Mouse (Mus musculus) stomach, embryonic 14.5 days (tissue): ENCODE data around the gene Actn4. TPM values are rescaled to one million over a fixed set of nuclear protein-coding genes. Genes with fewer than 3 reads are reported as not detected.
A peak's percentile ranks its signal among the peaks of the same experiment; 100 is the strongest.

Experiments
- ATAC-seq: fragments of 200-750 bp; cut with Nextera tagmentation; 2 replicates; pipeline ENCODE4 v1.8.0; 2017; ENCODE audit warnings: low read depth, moderate TSS enrichment; ENCODE audit not compliant: insufficient number of reproducible peaks, insufficient read depth, low FRiP score
- H3K27ac ChIP-seq: fragments of 300-500 bp; sonication (generic); 2 replicates; pipeline ENCODE4 v1.5.1; 2014; ENCODE audit warnings: mild to moderate bottlenecking, low read length, moderate library complexity, mixed read lengths
- H3K27me3 ChIP-seq: fragments of 300-500 bp; sonication (generic); 2 replicates; pipeline ENCODE4 v1.6.1; 2014; ENCODE audit warnings: low read length, control low read depth, mixed read lengths; ENCODE audit not compliant: control insufficient read depth, insufficient read depth
- H3K36me3 ChIP-seq: fragments of 300-500 bp; sonication (generic); 2 replicates; pipeline ENCODE4 v1.6.1; 2014; ENCODE audit warnings: mild to moderate bottlenecking, control low read depth, low read length, moderate library complexity, mixed read lengths; ENCODE audit not compliant: control insufficient read depth, insufficient read depth
- H3K4me1 ChIP-seq: fragments of 300-500 bp; sonication (generic); 2 replicates; pipeline ENCODE4 v1.6.1; 2014; ENCODE audit warnings: low read length, control low read depth, mixed read lengths; ENCODE audit not compliant: control insufficient read depth, insufficient read depth
- H3K4me2 ChIP-seq: fragments of 300-500 bp; sonication (generic); replicated peaks from 2 replicates; pipeline ENCODE4 v1.6.1; 2014; ENCODE audit warnings: low read depth, low read length, control low read depth
- H3K4me3 ChIP-seq: fragments of 300-500 bp; sonication (generic); 2 replicates; pipeline ENCODE4 v1.5.1; 2014; ENCODE audit warnings: low read depth, low read length, control low read depth
- H3K9ac ChIP-seq: fragments of 300-500 bp; sonication (generic); replicated peaks from 2 replicates; pipeline ENCODE4 v1.6.1; 2014; ENCODE audit warnings: low read depth, mild to moderate bottlenecking, control low read depth, low read length, moderate library complexity, mixed read lengths
- H3K9me3 ChIP-seq: fragments of 300-500 bp; sonication (generic); 2 replicates; pipeline ENCODE4 v1.6.1; 2016; ENCODE audit warnings: low read depth, low read length, control low read depth; ENCODE audit not compliant: control insufficient read depth
- WGBS: fragments of 180-500 bp; shearing (Covaris S2); extraction: QIAGEN DNeasy Blood & Tissue Kit; methylation state at CpG from one replicate; pipeline ENCODE4 v1.1.7; 2014; 5-methylcytosine and 5-hydroxymethylcytosine counted together
- polyA plus RNA-seq: library from polyadenylated mRNA; unstranded; fragments of >200 nt; fragmentation: Nextera tagmentation; extraction: Ambion mirVana; gene quantifications from 2 replicates; pipeline ENCODE4 v1.2.1, GENCODE M21; 2014

Gene Actn4
- polyA plus RNA-seq, 1 experiment from 2014 or later = 272 TPM

- Histone ChIP-seq H3K4me2 (no peak within 1 kb of the TSS), H3K27me3 (no peaks in the 10 kb centered on the region), H3K36me3 (no peaks in the 10 kb centered on the region), H3K4me3 (no peak within 1 kb of the TSS), H3K9ac (no peak within 1 kb of the TSS), H3K27ac (no peak within 1 kb of the TSS), H3K9me3 (no peaks in the 10 kb centered on the region), H3K4me1 (peaks cover 13% of the 10 kb centered on the region)
- 84% methylated on average over 6 of the region's 6 CpGs for WGBS
- no peak for ATAC-seq
Measured at GRCm38 (mm10) chr7:28863540-28863939, 98.6 kb downstream of the Actn4 start, which contains the start of gene Lgals7. Gene Lgals7, plus strand, starts transcription at chr7:28863853.

- Histone ChIP-seq H3K4me2 (no peak overlapping the region), H3K36me3 (no peaks in the 10 kb centered on the region), H3K9ac (no peak overlapping the region), H3K27me3 (no peaks in the 10 kb centered on the region), H3K4me3 (no peak overlapping the region), H3K27ac (no peak overlapping the region), H3K9me3 (no peaks in the 10 kb centered on the region), H3K4me1 (peaks cover 13% of the 10 kb centered on the region)
- WGBS = 68% methylated on average over 15 of the region's 15 CpGs
- no peak for ATAC-seq
Measured at GRCm38 (mm10) chr7:28862817-28863499, 99.2 kb downstream of the Actn4 start.

- no peak for ATAC-seq
- Histone ChIP-seq H3K4me1 (peaks cover 9% of the 10 kb centered on the region), H3K36me3 (no peaks in the 10 kb centered on the region), H3K27me3 (no peaks in the 10 kb centered on the region), H3K9me3 (no peaks in the 10 kb centered on the region), H3K27ac (no peak overlapping the region), H3K4me3 (no peak overlapping the region), H3K9ac (no peak overlapping the region), H3K4me2 (no peak overlapping the region)
- WGBS = 83% methylated on average over 6 of the region's 6 CpGs
Measured at GRCm38 (mm10) chr7:28860898-28861297, 101.2 kb downstream of the Actn4 start.

GRCm38 (mm10) chr7:28859953-28860352 is 102.2 kb downstream of the Actn4 start:
- Histone ChIP-seq H3K4me1 (peaks cover 7% of the 10 kb centered on the region), H3K36me3 (no peaks in the 10 kb centered on the region), H3K9ac (no peak overlapping the region), H3K27me3 (no peaks in the 10 kb centered on the region), H3K4me3 (no peak overlapping the region), H3K9me3 (no peaks in the 10 kb centered on the region), H3K4me2 (no peak overlapping the region), H3K27ac (no peak overlapping the region)
- ATAC-seq = no peak
- WGBS = 86% methylated on average over 2 of the region's 2 CpGs

GRCm38 (mm10) chr7:28850642-28851041 is 111.5 kb downstream of the Actn4 start:
- Histone ChIP-seq H3K9ac (no peak overlapping the region), H3K27me3 (no peaks in the 10 kb centered on the region), H3K27ac (peak overlapping the region; percentile 3; the same call in 1 of the 2 replicates), H3K4me1 (no peaks in the 10 kb centered on the region), H3K4me2 (no peak overlapping the region), H3K9me3 (no peaks in the 10 kb centered on the region), H3K4me3 (no peak overlapping the region), H3K36me3 (no peaks in the 10 kb centered on the region)
- 77% methylated on average over 4 of the region's 4 CpGs for WGBS
- ATAC-seq = no peak

DNA sequence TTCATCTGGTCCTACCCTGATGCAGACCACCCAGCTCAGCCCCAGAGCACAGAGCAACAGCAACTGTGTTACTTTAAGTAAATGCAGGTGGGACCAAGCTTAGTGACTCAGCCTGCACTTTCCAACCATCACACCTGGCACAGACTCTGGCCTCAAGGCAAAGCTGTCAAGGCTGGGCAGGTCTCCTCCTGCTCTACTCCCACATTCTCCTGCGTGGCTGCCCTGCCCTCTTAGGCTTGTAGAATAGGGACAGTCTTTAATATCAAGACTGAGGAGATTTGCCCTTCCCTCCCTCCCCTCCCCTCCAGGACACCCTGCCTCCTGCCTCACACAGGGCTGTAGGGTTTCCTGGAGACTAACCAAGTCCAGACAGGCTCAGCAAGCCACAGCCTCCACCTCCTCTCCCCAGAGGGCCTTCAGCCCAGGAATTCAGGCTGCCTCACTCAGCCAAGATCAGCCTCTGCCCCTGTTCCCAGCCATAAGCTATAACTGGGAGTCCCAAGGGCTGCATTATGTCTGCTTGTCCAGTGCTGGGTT is 112.4 kb downstream of the Actn4 start:
- WGBS = 37% methylated on average over 1 of the region's 1 CpGs
- ATAC-seq = peak; percentile 83
- H3K4me2 ChIP-seq = no peak overlapping the region
- H3K9me3 ChIP-seq = no peaks in the 10 kb centered on the region
- no peak overlapping the region for H3K4me3 ChIP-seq
- no peaks in the 10 kb centered on the region for H3K27me3 ChIP-seq
- no peak overlapping the region for H3K9ac ChIP-seq
- peak overlapping the region; percentile 15; the same call in 1 of the 2 replicates for H3K27ac ChIP-seq
- no peaks in the 10 kb centered on the region for H3K36me3 ChIP-seq
- H3K4me1 ChIP-seq = no peaks in the 10 kb centered on the region

DNA sequence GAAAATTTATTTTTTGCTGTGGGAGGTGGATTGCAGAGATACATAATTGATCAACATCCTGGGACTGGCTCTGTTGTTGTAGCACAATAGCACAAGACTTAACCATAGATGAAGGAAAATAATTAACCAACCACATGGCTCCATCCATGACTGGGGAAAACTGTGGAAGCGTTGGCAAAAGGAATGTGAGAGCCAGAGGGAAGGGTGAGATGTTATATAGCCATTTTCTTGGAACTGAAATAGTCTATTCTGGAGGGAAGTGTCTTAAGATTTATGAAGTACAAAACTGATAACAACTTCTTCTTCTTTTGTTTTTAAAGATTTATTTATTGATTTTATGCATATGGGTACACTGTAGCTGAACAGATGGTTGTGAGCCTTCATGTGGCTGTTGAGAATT is 114.9 kb downstream of the Actn4 start:
- Histone ChIP-seq H3K9me3 (no peaks in the 10 kb centered on the region), H3K36me3 (no peaks in the 10 kb centered on the region), H3K4me3 (no peak overlapping the region), H3K9ac (no peak overlapping the region), H3K27me3 (no peaks in the 10 kb centered on the region), H3K27ac (no peak overlapping the region), H3K4me1 (no peaks in the 10 kb centered on the region), H3K4me2 (no peak overlapping the region)
- ATAC-seq = no peak
- 80% methylated on average over 1 of the region's 1 CpGs for WGBS
